Mouse (Mus musculus) common myeloid progenitor, adult 5-6 weeks (primary cell): ENCODE data around the gene Rtn4rl1. TPM values are rescaled to one million over a fixed set of nuclear protein-coding genes. Genes with fewer than 3 reads are reported as not detected.

Experiments used
- ATAC-seq: replicated peaks from 2 replicates; pipeline ENCODE4 v1.8.0; 2016; ENCODE audit warnings: low read depth, mild to moderate bottlenecking, moderate TSS enrichment, inconsistent platforms; ENCODE audit not compliant: poor library complexity, severe bottlenecking
- total RNA-seq: library from RNA; stranded (forward); fragments of 200-1000, 187-1606 nt; gene quantifications from 2 replicates; pipeline ENCODE4 v1.2.3, GENCODE M21; 2017

The Rtn4rl1 gene
- total RNA-seq, 1 experiment from 2014 or later: 1.6 TPM

DNA sequence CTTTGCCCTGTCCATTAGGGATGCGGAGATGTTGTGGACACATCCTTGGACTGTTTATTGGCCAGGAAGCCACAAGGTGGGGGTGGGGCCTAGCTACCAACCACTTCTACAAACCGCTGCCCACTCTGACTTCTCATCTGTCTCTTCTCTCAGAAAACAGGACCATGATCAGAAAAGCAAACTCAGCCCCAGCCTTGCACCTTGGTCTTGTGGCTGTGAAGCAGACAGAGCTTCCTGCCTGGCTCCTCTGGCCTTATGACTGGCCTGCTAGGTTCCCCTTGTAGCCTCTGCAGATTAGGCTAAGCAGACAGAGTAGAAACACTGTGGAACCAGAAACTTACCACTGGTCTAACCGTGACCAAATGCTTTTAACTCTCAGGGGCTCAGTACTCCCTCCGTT is 15.8 kb downstream of the Rtn4rl1 start:
- peak; percentile 46 for ATAC-seq

DNA sequence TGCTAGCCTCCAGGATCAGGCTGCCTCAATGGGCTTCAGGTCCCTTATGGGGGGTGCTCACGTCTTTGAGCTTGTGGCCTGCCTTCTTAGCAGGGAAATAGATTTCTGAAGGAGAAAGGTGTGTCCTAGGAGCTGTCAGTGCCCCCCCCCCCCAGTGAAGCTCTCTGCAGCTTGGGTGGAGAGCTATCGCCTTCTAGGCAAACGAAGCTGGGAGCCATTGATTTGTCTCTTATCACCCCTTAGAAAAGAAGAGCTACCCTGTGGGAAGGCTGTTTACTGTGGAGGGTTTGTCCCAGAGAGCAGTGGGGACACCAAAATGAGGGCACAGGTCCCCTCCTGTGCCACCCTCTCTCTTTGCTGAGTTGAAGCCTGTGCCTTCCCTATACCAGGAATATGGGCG is 16.5 kb downstream of the Rtn4rl1 start:
- no peak for ATAC-seq

DNA sequence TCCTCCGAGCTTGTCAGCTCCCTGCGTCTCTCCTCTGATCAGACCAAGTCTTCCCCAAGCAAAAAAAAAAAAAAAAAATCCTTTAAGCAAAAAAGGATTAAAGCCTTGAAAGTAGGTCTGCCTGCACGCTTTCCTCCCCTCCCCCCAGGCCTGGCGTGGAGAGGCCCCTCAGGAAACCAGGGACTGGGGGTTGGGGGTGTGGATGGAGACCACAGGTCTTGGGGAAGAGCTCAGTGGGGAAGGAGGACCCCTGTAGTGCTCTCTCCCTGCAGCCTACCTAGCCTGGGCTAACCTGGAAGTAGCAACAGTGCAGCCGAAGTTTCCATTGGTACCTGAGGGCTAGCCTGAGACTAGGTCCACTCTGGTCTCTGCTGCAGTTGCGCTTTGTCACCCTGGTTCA is 17.2 kb downstream of the Rtn4rl1 start:
- ATAC-seq: no peak

DNA sequence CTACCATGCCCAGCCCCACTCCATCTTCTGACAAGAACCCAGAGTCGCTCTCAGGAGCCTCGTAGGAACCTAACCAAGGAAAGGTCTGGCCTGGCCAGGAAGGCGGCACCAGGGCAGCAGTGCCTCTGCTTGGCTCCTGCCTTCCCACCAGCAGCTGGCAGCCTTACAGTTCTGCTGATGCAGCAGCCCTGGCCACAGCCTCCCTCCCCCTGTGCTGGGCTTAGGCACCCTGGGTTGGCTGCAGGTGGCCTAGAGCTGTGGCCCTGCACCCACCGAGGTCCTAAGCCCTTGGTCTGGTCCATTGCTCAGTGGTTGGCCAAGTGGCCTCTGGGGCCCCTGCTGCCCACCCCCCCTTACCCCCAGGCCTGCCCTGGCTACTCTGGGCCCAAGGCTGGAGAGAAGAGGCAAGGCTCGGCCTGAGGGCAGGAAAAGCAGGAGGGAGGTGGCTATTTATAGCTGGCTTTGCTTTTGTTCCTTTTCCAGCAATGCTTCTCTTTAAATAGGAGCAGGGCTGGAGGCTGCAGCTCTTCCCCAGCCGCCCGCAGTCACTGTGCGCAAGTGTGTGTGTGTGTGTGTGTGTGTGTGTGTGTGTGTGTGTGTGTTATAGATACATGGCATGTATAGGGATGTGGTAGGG is 18.6 kb downstream of the Rtn4rl1 start:
- ATAC-seq: peak; percentile 34

DNA sequence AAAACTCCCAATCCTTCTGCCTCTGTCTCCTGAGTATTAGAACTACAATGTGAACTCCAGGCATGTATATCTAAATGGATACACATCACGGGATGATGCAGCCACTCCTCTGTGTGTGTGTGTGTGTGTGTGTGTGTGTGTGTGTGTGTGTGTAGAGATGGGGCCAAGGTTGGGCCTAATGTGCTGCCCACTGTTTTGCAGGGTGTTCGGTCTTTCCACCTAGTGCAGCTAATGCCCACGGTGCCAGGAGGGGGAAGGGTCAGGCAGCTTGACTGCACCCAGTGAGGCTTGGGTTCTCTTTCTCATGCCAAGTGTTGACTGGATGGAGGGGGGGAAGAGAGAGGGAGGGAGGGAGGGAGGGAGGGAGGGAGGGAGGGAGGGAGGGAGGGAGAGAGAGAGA is 19.3 kb downstream of the Rtn4rl1 start:
- no peak for ATAC-seq

DNA sequence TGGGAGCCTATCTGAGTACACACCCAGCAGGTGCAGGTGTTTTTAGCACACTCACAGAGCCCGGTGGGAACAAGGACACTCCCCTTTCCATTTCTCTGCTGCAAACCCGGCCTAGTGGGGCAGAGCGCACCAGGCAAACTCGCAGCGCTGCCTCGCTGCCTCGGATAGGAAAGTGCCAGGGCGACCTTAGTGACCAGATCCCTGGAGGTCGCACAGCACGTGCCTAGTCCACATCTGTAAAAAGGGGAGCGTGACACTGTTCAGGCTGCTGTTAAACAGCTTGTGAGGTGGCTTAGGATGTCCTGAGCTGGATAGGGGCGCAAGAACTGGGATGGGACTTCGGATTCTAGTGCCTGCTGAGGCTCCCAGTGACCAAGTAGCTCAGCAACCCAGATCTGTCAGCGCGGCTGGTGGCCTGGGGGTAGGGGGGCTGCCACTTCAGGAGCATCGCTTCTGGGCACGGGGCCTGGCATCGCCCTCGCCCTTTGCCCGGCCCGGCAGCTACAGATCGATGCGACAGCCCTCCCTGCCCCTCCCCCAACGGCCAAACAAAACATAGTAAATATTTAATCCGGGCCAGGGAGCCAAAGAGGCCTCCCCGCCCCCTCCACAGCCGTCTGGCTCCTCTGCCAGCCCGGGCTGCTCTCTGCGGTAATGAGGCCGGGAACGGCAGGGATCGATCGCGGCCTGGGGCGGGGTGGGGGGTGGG is 19.9 kb downstream of the Rtn4rl1 start:
- ATAC-seq: no peak

DNA sequence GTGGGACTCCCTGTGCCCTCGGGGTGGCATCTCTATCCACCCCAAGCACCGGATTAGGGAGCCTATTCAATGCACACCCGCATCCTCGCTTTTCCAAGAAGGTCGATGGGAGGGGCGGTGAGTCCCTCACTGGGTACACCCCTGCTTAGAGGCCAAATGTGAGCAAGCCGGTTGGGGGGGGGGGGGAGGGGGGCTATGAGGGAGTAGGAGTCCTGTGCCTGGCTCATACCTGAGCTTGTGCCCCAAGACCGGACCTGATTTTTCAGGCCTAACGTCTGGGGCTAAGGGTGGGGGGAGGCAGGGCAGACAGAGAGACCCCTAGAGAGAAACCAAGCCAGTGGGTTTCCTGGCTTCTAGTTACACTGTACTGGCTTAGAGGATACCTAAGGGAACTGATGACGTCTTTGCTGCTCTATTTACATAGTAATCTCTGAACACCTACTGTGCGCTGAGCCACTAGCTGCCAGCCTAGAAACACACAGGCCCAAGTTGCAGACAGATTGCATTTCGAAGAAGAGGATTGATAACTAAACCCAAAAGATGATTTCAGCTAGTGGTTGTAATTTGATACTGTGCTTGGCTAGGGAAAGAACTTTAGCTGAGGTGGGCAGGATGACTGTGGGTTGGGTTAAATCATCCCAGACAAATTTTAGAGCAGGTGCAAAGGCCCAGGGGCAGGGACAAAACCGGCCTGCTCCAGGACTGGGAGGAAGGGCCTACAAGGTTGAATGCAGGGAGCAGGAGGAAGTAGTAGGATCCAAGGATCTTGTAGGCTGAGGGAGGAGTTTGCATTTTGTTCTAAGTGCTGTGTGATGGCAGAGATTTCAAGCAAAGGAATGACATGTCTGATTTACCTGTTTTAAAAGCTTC is 20.7 kb downstream of the Rtn4rl1 start:
- no peak for ATAC-seq

DNA sequence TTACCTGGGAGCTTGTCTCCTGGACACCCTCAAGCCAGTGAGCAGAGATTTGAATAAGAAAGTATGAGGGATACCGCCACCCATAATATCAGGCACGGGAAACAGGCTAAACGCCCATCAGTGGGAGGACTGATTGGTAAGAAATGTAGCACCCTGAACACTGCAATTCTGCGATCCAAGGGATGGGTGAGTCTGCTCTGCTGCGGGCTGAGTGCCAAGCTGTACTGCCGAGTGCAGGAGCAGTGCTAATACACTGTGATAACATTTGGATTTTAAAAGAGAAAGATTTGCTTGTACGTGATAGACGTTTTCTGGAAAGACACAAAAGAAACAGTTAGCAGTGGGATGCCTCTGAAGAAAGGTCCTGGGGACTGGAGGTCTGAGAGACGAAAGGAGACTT is 26.5 kb downstream of the Rtn4rl1 start:
- ATAC-seq: no peak

DNA sequence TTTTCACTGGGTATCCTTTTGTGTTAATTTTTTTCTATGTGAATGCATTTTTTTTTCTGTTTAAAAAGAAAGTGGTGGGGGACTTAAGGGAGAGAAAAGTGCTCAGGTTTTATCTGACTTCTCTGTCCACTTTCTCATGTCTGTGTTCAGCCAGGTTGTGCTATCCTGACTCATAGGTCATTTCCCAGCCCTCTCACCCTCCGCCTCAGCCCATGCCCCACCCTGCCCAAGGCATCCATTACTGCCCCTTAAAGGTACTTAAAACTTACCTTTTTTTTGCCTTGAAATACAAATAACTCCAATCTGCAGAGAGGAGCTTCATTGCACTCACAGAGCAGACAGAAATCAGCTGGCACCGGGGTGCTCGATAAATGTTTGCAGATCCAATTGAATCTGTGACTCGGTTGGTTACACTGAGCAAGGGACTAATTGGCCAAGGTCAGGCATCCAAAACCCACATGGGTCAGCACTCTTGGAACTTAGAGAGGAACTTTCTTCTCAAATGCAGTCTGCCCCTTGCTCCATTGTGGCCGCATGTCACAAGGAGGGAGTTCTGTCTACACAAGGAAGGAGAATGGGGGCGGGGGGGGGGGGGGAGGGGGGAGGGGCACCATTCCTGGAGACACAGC is 27.0 kb downstream of the Rtn4rl1 start:
- no peak for ATAC-seq

DNA sequence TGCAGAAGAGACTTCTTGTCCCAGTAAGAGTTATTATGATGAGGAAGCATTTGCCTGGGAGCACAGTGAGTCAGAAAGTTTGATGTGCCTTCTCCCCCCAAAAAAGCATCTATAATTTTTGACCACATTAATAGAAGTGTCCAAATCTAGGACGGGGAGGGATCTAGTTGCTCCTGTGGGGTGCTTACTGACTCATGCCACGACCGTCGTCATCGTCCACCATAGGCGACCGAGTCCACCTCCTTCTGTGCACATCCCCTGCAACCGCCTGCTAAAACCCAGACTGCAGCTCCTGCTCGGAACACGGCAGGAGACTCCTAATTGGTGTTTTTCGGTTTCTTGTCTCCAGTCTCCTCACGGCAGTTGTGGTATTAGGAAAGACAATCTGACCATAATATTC is 30.5 kb downstream of the Rtn4rl1 start:
- ATAC-seq: no peak

DNA sequence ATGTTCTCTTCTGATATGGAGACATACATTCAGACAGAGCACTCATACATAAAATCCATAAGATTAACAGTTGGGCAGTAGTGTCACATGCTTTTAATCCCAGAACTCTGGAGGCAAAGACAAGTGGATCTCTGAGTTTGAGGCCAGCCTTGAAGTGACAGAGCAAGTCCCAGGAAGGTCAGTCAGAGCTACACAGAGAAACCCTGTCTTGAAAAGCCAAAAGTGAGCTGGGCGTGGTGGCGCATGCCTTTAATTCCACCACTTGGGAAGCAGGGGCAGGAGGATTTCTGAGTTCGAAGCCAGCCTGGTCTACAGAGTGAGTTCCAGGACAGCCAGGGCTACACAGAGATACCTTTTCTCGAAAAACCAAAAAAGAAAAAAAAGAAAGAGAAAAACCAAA is 31.3 kb downstream of the Rtn4rl1 start:
- ATAC-seq: no peak

DNA sequence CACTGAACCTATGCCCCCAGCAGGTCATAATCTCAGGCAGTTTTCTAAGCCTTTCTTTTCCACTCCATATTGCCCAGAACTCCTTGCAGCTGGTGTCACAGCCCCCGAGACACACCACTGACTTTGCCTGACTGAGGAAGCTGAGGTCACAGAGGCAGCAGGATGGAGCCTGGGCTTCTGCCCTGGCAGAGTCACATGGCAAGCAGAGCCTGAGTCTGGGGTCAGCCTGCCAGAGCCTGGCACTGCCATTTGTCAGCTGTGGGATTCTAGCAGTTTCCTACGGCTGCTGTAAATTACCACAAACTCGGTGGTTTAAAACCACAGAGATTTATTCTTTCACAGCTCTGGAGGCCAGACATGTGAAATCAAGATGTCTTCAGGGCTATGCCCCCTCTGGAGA is 34.0 kb downstream of the Rtn4rl1 start:
- ATAC-seq: peak; percentile 73

DNA sequence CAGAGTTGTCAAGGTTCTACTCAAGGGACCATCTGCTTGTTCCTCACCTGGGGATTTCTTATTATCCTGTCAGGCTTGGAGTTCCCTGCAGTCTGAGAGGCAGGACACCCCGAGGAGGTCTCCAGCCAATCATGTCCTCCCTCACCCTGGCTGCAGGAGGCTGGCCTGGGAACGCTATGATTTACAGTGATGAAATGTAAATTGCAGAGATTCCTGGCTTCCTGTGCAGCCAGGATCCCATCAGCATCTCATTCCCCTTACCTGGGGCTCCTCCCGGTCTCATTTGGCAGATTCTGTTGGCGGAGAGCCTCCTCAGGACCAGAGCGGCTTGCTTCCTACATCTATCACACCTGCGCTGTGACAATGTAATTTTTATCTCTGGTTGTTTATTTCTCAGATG is 35.7 kb downstream of the Rtn4rl1 start:
- ATAC-seq: no peak

DNA sequence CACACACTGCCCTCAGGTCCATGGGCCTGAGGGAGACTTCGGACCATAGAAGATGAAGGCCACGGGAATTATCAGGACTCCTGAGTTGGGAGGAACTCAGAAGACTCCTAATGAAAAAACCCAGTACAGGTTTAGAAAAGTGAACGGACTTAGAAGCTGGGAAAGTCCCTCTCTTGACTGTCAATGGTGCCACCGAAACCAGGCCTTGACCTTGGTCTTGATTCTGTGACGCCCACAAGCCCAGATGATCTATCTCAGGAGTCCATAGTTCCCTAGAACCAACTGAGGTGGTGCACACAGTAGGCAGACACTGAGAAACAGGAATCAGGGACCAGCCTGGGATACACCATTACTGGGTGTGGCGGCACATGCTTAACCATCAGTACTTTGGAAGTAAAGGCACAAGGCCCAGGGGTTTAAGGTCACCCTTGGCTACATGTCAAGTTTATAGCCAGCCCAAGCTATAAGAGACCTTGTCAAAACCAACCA is 36.7 kb downstream of the Rtn4rl1 start:
- no peak for ATAC-seq

DNA sequence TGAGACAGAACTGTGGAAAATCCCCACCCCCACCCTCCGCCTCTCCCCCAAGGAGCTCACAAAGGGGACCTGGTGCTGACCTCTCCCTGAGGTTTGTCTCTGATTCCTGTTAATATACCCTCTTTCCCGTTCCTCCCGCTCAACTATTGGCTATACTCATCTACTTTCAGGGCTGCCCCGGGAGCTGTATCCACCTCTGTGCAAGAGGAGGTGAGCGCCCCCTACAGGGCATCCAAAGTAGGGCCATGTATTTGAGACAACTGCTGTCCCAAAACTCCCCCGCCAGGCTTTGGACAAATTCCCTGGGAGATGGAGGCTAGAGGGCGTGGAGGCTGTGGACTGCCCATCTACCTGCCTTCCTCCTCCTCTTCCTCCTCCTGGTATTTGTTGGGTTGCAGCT is 38.2 kb downstream of the Rtn4rl1 start:
- peak; percentile 69 for ATAC-seq

DNA sequence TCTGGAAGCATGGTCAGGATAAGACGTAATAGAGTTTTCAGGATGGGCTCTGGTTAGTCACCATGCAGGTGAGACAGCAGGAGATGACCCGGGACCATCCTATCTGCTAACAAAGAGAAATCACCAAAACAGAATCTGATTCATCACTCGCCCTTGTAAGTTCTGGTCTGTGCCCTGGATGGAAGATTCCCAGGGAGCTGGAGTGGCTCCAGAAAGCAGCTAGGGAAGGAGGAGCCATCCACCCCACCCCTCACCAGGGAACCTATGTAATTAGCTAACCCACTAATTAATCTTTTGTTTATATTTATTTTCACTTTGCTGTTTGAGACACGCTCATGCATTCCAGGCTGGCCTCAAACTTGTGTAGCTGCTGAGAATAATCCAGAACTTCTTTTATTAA is 38.9 kb downstream of the Rtn4rl1 start:
- ATAC-seq: no peak

DNA sequence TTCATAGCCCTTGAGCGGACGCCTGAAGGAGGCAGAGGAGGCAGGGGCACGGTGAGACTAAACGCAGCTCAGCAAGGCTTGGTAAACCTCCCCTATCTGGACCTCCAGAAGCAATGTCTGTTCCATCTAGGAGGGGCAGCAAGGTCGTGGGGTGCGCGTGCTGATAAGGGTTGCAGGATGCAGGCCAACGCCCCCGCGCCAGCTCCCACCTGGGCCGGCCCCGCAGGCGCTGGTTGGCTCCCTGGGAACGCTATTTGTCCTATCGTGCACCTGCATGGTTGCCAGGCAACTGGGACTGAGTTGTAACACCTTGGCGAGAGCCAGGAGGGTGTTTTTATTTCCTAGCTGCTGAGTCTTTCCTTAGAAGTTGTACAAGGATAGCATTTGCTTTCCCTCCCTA is 41.2 kb downstream of the Rtn4rl1 start:
- ATAC-seq: no peak

DNA sequence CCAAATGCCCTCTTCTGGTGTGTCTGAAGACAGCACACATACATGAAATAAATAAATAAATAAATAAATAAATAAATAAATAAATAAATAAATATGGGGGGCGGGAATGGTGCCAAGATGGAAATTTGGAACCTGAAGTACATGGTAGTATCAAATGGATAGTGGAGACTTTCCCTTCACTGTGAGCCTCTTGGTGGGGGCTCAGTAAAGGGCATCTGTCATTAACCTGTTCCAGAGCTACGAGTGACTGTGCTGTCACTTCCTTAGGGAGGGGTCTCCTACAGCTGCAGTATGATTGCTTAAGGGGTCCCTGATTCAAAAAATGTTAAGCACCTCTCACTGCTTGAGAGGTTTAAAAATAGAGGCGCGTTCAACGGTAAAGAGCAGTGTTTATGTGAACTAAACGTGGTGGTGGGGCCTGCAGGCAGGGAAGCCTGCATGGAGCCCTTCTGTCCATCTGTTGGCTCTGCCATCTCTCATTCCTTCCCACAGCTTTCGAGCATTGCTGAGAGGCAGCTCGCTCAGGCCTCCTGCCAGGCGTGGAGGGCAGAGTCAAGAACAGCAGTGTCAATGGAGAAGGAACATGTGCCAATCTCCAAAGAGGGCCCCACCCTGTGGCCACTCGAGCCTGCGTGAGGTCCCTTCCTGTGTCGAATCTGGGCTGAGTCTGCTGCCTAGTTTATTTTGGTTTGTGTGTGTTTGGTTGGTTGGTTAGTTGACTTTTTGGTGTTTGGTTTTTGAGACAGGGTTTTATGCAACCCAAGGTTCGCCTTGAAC is 46.8 kb downstream of the Rtn4rl1 start:
- peak; percentile 71 for ATAC-seq

DNA sequence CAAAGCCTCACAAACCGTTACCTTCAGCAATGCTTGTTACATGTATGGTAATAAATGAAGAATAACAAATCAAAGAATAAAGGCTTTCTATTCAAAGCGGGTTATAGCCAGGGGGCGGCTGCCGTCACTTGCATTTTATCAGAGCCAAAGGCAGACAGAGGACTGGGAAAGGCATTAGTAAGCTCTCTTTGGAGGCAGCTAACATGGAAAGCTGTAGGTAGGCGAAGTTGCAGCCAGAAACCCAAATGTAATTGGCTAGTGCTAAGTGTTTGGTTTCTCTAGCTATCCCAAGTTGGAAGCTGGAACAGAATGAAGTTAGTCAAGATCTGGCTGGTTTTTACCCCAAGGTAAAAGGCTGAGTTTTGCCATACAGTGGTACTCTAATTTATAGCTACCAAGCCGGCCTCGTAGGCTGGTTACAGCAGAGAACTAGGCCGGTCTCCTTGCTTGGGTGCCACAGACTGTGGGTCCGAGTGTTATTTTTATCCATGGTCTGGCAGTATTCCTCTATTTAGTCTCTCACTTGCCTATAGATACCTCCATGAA is 49.2 kb downstream of the Rtn4rl1 start:
- ATAC-seq: no peak
